Mouse (Mus musculus): Measurements from ENCODE around the gene Tmem150c.

Gene Tmem150c

DNA sequence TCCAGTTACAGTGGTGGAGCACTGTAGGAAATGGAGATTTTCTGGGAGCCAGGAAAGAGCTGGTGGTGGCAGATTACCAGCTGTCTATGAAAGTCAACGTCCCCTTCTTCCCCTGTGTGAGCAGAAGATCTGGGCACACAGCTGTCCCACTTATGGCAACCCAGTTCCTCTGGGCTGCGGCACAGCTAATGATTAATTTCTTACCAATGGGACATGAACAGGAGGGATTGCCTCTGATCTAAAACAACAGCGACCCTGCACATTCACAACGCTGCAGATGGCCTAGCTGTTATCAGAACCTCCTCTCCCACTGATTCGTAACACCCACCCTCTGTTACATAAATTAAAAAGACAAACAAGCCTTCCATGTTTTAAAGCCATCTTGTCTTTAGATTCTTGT lies 46.2 kb downstream of the Tmem150c start:
- in situ Hi-C loops (cut with MboI; ENCODE audit: low pct_unique_long_range_greater_than_20kb in 1 of 2, low sequenced_read_pairs in 2 of 2, unreplicated experiment in 1 of 2), result no loop called here

DNA sequence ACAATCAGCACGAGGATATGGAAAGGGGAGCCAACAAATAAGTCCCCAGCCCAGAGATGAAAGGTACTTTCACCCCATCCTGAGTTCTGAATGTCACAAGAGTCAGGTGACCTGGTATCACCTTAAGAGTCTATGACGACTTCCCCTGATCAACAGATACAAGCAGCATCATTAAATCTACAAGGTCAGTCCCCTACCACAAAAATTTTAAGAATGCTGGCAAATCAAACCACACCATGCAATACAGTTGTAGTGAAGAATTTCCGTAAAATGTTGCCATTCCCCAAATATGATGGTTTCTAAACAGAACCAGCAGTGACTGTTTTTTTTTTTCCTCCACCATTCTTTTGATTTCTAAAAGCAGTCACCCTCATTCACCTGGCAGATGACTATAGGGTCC lies 49.0 kb downstream of the Tmem150c start:
- in situ Hi-C loops (cut with MboI; ENCODE audit: low pct_unique_long_range_greater_than_20kb in 1 of 2, low sequenced_read_pairs in 2 of 2, unreplicated experiment in 1 of 2), result no loop called here

DNA sequence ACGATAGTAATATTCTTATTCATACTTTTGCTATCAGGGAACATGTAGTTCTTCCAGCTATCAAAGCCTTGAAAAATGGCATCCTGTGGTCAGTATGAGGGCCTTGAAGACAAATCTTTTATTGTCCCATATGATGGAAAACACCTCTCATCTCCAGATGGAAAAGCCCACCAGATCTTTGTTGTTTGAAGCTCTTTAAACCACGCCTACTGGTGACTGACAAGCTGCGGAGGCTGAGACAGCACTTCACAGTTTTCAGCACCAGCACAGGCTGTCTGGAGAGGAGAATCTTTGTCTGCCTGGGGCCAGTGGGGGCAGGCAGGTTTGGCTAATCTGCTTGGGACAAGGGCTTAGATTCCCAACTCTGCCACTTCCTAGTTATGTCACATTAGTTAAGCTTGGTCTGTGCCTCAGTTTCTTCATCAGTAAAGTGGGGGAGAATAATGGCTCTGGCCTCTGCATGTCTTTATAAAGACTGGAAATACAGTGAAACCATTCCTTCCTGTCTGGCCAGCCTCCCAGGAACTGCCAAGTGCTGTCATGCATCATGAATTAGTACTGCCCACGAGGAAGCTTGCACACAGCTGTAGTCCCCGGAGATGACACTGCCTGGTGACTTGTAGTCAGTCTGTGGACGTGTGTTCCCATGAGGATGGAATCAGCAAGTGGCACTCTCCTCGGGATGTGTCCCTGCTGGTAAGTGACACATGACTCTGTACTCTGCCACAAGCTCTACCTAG lies 49.9 kb downstream of the Tmem150c start:
- in situ Hi-C loops (cut with MboI; ENCODE audit: low pct_unique_long_range_greater_than_20kb in 1 of 2, low sequenced_read_pairs in 2 of 2, unreplicated experiment in 1 of 2), result no loop called here

DNA sequence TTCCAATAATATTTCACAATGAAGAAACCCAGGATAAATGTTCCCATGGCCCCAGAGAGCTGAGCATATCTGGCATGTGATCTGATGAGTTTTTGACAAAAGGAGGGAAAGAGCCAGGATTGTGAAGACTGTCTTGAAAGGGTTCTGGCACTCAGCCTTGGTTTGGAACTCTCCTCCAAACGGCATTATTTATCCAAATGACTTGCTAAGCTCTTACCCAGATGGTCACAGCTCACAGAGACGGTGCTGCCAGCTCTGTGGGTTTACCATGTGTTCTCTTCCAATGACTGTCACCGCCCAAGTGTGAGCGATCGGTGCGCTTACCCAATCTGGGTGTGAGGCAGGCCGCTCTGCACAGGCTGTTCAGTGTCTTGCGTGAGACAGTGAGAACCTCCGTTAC lies 50.7 kb downstream of the Tmem150c start:
- in situ Hi-C loops (cut with MboI; ENCODE audit: low pct_unique_long_range_greater_than_20kb in 1 of 2, low sequenced_read_pairs in 2 of 2, unreplicated experiment in 1 of 2), result no loop called here

DNA sequence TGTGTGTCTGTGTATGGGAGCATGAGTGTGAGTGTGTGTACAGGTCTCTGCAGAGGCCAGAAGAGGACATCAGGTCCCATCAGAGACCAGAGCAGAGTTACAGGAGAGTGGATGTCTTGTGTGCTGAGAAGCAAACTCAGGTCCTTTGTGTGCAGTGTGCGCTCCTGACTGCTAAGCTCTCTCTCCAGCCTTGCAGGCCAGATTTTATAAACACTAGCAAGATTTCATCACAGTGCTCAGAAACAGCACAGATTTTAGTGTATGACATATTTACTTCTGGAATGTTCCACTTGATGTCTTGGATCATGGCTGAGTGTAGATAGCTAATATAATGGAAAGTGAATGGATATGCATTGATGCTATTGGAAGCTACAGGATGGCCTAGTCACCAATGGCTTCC lies 57.2 kb downstream of the Tmem150c start:
- in situ Hi-C loops (cut with MboI; ENCODE audit: low pct_unique_long_range_greater_than_20kb in 1 of 2, low sequenced_read_pairs in 2 of 2, unreplicated experiment in 1 of 2), result no loop called here

DNA sequence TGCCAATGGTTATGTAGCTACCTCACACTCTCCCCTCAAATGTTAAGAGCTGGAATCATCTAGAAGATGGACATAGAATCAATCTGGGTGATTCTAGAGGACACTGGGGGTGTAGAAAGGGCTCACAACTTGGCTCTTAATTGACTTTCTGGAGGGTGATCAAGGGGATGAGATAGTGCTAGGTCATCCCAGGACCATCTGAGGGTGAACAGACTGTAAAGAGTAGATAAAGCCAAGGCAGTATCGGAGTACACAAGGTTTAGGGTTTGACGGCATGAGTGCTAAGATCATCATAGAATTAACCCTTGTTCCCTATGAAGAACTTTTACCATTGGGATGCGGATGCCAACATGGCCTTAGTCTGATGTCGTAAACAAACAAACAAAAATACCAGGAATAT lies 61.6 kb downstream of the Tmem150c start:
- in situ Hi-C loops (cut with MboI; ENCODE audit: low pct_unique_long_range_greater_than_20kb in 1 of 2, low sequenced_read_pairs in 2 of 2, unreplicated experiment in 1 of 2), result no loop called here

DNA sequence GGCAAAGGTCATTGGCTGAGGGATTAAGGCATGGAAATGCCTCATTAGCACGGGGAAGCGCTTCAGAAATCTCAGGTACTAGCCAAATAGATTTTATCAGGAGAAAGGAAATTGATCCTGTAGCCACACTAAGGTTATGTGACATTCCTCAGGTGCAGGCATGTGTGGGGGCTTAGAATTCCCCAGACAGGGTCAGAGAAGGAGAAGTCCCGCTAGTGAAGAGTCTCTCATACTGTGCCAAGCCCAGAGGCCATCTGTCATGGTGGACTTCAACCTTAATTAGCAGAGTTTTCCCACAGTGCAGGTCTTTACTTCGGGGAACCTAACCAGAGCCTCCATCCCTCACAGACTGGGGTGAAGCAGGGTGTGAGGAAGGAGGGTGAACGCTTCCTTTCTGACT lies 62.7 kb downstream of the Tmem150c start:
- in situ Hi-C loops (cut with MboI; ENCODE audit: low pct_unique_long_range_greater_than_20kb in 1 of 2, low sequenced_read_pairs in 2 of 2, unreplicated experiment in 1 of 2), result no loop called here

DNA sequence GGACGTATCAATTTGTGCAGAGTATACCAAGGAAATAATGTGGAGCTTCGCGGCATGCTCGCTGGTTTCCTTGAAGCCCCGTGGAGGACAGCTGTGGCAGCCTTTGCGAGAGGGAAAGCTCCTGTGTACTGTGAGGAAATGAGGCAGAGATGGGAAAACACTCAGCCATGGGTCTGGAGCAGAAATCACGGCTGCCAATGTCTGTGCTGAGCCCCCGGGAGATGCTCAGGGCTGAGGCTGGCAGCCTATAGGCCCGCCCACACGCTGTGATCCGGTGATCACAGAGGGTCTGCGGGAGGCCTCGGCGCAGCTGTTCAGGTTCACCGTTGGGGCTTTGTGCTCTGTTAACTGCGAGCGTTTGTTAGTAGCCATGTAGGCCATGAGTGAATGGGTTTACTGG lies 68.0 kb downstream of the Tmem150c start:
- in situ Hi-C loops (cut with MboI; ENCODE audit: low pct_unique_long_range_greater_than_20kb in 1 of 2, low sequenced_read_pairs in 2 of 2, unreplicated experiment in 1 of 2), result no loop called here

DNA sequence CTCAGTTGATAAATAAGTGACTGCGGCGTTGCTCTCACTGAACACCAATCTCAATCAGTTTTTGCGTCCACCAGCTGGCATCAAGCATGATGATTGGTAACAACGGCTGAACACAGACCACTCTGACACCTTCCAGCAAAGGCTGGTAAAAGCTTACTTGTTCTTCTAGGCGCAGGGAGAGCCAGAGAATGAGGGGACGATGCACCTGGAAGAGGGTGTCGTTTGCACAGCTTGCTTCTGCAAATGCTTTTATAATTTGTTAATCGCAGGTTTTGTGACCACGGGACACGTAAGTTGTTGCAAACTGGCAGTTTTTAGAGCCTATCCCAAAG lies 68.4 kb downstream of the Tmem150c start:
- in situ Hi-C loops (cut with MboI; ENCODE audit: low pct_unique_long_range_greater_than_20kb in 1 of 2, low sequenced_read_pairs in 2 of 2, unreplicated experiment in 1 of 2), result no loop called here

DNA sequence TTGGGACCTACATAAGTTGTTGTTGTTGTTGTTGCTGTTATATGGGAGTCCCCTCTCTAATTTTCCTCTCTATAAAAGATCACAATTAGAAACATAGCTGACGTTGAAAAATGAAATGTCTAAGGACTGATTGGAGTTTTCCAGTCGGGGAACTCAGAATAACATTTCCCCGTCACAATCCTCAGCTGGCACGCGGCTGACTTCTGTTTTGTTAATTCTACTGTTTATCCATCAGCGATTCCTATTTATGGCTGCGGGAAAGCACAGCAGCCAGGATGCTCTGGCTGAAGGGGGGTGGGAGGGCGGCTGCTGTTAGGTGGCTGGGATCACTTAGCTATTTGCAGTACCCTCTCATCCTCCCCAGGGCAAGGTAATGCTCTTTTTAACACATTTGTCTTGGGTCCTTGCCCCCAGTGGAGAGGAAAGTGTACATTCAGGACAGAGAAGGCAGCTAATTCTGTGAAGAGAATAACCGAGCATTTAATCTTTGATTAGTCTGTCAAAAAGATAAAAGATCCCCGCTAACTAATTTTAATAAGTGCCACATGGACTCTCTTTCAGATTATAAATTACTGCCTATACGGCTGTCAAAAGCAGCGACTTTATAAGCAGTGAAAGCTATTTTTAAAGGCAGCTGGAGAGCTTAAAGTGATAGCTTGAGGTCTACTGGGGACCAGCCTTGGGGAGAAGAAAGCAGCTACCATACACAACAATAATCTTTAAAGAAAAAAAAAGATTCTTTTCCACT lies 68.9 kb downstream of the Tmem150c start:
- in situ Hi-C loops (cut with MboI; ENCODE audit: low pct_unique_long_range_greater_than_20kb in 1 of 2, low sequenced_read_pairs in 2 of 2, unreplicated experiment in 1 of 2), result no loop called here

DNA sequence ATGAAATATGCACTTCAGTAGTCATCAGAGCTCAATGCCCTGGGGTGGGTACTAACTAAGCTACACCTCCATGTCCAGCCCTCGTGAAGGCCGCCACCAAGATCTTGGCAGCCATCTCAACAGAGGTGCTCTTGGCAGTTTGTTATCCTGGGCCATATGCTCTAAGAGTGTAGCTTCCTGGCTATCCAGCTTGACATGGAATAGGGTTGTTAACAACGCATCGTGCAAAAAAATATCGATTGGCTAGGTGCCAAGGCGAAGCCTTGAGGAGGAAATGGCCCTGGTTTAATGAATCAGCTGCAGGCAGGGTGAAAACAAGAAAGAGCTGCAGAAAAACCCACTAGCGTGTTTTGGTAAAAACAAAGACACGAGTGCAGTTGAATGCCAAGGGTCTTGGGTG lies 74.5 kb downstream of the Tmem150c start:
- in situ Hi-C loops (cut with MboI; ENCODE audit: low pct_unique_long_range_greater_than_20kb in 1 of 2, low sequenced_read_pairs in 2 of 2, unreplicated experiment in 1 of 2), result loop anchor here in 1 of 2 experiments (10.0 kb wide), 1 partner anchor 240 kb away; no protein-coding TSS in a partner anchor

DNA sequence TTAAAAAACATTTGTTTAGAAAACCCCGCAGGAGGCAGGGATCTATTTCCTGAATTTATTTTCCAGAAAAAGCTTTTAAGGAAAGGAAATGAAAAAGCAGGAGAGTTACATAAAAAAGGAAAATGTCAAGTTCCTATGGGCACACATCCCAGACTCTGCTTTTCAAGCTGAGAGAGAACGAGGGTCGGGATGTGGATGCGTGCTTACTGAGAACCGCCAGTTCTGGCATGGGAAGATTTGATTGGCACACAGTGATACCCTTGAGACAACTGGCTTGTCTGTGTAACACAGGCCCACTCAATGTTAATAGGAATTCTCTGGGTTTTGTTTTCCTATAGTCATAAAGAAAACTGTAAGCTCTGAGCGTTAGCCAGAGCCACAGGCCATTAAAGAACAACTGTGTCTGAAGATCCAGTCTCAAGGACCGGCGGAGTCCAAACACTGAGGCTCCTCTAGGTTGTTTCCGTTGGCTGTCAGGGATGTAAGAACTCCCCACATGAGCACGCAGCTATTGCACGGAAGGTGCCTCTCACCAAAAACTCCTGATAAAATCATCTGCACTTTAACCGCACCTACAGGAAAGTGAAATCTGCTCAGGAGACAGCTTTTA lies 75.5 kb downstream of the Tmem150c start:
- in situ Hi-C loops (cut with MboI; ENCODE audit: low pct_unique_long_range_greater_than_20kb in 1 of 2, low sequenced_read_pairs in 2 of 2, unreplicated experiment in 1 of 2), result loop anchor here in 1 of 2 experiments (10.0 kb wide), 1 partner anchor 241 kb away; no protein-coding TSS in a partner anchor

DNA sequence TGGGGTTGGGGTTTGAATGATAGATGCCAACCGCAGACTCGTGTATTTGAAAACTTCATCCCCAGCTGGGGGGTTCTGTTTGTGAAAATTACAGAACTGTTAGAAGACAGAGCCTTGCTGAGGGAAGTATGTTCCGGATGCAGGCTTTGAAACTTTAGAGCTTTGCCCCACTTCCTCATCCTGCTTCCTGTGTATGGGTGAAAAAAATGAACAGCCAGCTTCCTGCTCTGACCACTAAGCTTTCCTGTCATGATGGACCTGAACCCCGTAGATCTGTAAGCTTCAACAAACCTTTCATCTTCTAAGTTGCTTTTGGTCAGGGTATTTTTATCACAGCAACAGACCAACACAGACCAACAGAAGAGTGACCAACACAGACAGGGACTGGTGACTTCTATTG lies 77.6 kb downstream of the Tmem150c start:
- in situ Hi-C loops (cut with MboI; ENCODE audit: low pct_unique_long_range_greater_than_20kb in 1 of 2, low sequenced_read_pairs in 2 of 2, unreplicated experiment in 1 of 2), result loop anchor here in 1 of 2 experiments (10.0 kb wide), 1 partner anchor 243 kb away; no protein-coding TSS in a partner anchor

DNA sequence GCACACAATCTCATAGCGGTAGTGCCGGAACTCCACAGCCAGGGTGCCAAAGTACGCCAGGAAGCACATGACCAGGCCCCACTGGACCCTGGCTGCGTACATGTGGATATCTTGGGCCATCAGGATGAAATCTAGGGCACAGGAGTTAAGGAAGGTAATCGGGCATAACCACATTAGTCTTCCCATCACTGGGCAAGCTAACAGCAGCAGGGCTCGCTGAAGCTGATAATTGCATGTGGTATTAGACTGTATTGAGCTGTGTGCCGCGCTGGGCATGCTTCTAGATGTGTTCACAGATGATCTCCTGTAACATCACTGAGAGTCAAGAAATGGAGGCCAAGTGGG lies 79.7 kb downstream of the Tmem150c start:
- in situ Hi-C loops (cut with MboI; ENCODE audit: low pct_unique_long_range_greater_than_20kb in 1 of 2, low sequenced_read_pairs in 2 of 2, unreplicated experiment in 1 of 2), result loop anchor here in 1 of 2 experiments (10.0 kb wide), 2 partner anchors 245 to 265 kb away; no protein-coding TSS in a partner anchor

DNA sequence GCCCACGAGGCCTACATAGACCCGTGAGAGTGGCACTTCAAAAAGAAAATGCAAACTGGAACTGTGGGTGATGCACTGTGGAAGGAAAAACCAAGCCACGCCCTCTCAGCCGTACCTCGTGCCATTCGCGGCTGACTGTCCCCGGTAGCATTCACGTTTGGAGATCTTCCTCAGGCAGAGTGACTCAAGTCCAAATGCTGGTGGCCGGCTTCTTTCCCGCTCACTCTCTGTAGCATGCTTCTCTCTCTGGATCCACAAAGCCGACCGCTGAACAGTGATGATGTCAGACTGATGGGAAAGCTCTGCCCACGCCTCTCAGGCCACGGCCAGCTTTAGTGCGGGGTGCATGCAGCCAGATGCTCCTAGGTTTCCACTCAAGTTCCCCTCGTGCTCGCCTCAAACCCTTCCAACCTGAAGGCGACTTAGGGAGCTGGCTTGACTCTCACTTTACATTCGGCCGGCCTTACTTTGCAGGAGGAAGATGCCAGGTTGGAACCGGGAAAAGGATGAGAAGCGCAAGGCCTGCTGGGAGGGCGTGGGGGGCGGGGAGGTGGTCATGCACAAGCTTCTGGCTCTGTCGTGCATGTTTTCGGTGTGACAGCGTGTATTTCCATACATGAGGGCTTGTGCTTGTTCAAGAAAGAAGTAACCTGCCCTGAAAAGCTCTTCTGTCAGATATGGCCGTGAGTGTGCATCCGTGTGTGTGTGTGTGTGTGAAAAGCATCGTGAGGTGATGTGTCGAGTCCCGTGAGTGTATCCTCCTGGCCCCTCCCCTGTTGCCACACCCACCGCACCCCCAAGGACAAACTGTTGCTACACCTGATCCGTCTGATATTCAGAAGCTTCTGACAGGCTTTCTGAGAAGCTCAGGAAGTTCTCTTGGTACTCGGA lies 80.3 kb downstream of the Tmem150c start:
- in situ Hi-C loops (cut with MboI; ENCODE audit: low pct_unique_long_range_greater_than_20kb in 1 of 2, low sequenced_read_pairs in 2 of 2, unreplicated experiment in 1 of 2), result loop anchor here in 1 of 2 experiments (10.0 kb wide), 1 partner anchor 266 kb away; no protein-coding TSS in a partner anchor

DNA sequence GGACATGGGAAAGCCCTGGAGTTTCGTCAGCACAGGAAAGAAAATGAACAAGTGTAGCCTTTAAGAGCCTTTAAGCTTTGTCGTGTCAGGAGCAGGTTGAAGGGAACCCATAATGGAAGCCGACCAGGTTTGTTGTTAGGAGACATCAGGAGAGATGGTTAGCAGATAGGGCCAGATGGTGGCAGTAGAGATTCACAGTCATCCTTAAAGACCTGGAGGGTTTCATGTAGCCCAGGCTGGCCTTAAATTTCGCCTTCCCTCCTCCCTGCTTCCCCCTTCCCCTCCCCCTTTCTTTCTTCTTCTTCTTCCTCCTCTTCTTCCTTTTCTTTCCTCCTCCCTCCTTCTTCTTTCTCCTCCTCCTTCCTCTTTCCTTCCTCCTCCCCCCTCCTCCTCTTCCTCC lies 85.0 kb downstream of the Tmem150c start:
- in situ Hi-C loops (cut with MboI; ENCODE audit: low pct_unique_long_range_greater_than_20kb in 1 of 2, low sequenced_read_pairs in 2 of 2, unreplicated experiment in 1 of 2), result loop anchor here in 1 of 2 experiments (10.0 kb wide), 1 partner anchor 270 kb away; no protein-coding TSS in a partner anchor

DNA sequence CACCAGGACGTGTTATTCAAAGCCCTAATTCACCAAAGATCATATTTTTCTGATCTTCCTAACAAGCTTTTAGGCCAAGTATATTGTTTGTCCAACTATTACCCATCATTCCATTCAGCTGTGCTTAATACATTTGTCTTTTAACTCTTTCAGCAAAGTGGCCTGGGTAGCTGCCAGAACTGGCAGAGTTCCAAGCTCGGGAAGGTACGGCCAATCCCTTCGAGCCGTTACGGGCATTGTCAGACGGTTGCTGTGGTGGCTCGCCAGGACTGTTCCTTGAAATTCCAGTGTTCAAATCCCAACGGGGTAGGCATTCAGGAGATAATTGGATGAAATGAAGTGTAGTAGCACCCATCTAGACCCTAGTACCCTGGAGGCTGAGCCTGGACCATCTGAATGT lies 87.1 kb downstream of the Tmem150c start:
- in situ Hi-C loops (cut with MboI; ENCODE audit: low pct_unique_long_range_greater_than_20kb in 1 of 2, low sequenced_read_pairs in 2 of 2, unreplicated experiment in 1 of 2), result loop anchor here in 1 of 2 experiments (10.0 kb wide), 1 partner anchor 272 kb away; no protein-coding TSS in a partner anchor

DNA sequence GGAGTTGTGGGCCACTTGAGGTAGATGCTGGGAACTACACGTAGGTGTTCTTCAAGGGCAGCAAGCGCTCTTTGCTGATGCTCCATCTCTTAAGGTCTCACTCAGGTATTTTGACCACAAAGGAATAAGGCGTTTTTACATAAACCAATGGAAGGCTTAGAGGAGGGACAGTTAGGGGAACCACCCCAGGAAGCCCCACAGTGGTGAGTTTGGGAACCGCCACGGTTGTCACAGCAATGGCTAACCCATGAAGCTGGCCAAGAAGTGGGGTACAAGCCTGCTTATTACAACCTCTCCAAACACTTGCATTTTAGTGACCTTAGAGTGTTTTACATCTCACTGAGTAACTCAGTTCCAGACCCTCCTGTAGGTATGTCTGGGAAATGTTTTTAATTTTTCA lies 88.1 kb downstream of the Tmem150c start:
- in situ Hi-C loops (cut with MboI; ENCODE audit: low pct_unique_long_range_greater_than_20kb in 1 of 2, low sequenced_read_pairs in 2 of 2, unreplicated experiment in 1 of 2), result loop anchor here in 1 of 2 experiments (10.0 kb wide), 1 partner anchor 273 kb away; no protein-coding TSS in a partner anchor

All from mouse embryonic stem cell (cell line).